Mouse (Mus musculus) heart, embryonic 12.5 days (tissue): Measurements from ENCODE around the gene Endou. TPM values are rescaled to one million over a fixed set of nuclear protein-coding genes. Genes with fewer than 3 reads are reported as not detected.

Experiments used
- ATAC-seq: fragments of 200-750 bp; cut with Nextera tagmentation; 2 replicates; pipeline ENCODE4 v1.8.0; 2017; ENCODE audit warnings: moderate TSS enrichment, moderate library complexity; ENCODE audit not compliant: insufficient number of reproducible peaks, low FRiP score
- H3K27ac ChIP-seq: fragments of 300-500 bp; sonication (generic); 2 replicates; pipeline ENCODE4 v1.5.1; 2016; ENCODE audit warnings: mild to moderate bottlenecking, moderate library complexity; ENCODE audit not compliant: poor library complexity, severe bottlenecking
- H3K27me3 ChIP-seq: fragments of 300-500 bp; sonication (generic); replicated peaks from 2 replicates; pipeline ENCODE4 v1.6.1; 2016; ENCODE audit warnings: mild to moderate bottlenecking, moderate library complexity
- H3K36me3 ChIP-seq: fragments of 300-500 bp; sonication (generic); 2 replicates; pipeline ENCODE4 v1.6.1; 2016; ENCODE audit warnings: mild to moderate bottlenecking, moderate library complexity
- H3K4me1 ChIP-seq: fragments of 300-500 bp; sonication (generic); replicated peaks from 2 replicates; pipeline ENCODE4 v1.6.1; 2016; ENCODE audit warnings: mild to moderate bottlenecking
- H3K4me2 ChIP-seq: fragments of 300-500 bp; sonication (generic); 2 replicates; pipeline ENCODE4 v1.6.1; 2016; ENCODE audit warnings: mild to moderate bottlenecking, moderate library complexity
- H3K4me3 ChIP-seq: fragments of 300-500 bp; sonication (generic); 2 replicates; pipeline ENCODE4 v1.5.1; 2016; ENCODE audit warnings: mild to moderate bottlenecking
- H3K9ac ChIP-seq: fragments of 300-500 bp; sonication (generic); 2 replicates; pipeline ENCODE4 v1.6.1; 2016; ENCODE audit warnings: mild to moderate bottlenecking, moderate library complexity
- H3K9me3 ChIP-seq: fragments of 300-500 bp; sonication (generic); replicated peaks from 2 replicates; pipeline ENCODE4 v1.6.1; 2016; ENCODE audit warnings: mild to moderate bottlenecking, moderate library complexity
- WGBS: fragments of 180-500 bp; shearing (Covaris S2); methylation state at CpG from one replicate; pipeline ENCODE4 v1.1.7; 2016; 5-methylcytosine and 5-hydroxymethylcytosine counted together
- polyA plus RNA-seq: library from polyadenylated mRNA; unstranded; fragments of >200 nt; fragmentation: Nextera tagmentation; extraction: Ambion mirVana; gene quantifications from 2 replicates; pipeline ENCODE4 v1.2.1, GENCODE M21; 2016

Endou gene
- polyA plus RNA-seq, 1 experiment from 2014 or later = 0.14 TPM

GRCm38 (mm10) chr15:97719494-97719893 is 11.6 kb downstream of the Endou start:
- 0 out of 2 replicates have a peak, but pooled peaks cover 4% of the 10 kb centered on the region for H3K9me3 ChIP-seq
- H3K4me2 ChIP-seq = no peak overlapping the region
- no peak for ATAC-seq
- no peaks in the 10 kb centered on the region for H3K36me3 ChIP-seq
- H3K27ac ChIP-seq = no peak overlapping the region; the same call in 1 of the 2 replicates
- 91% methylated on average over 12 of the region's 12 CpGs for WGBS
- peaks cover 15% of the 10 kb centered on the region for H3K4me1 ChIP-seq
- H3K27me3 ChIP-seq = no peaks in the 10 kb centered on the region
- H3K4me3 ChIP-seq = no peak overlapping the region
- H3K9ac ChIP-seq = no peak overlapping the region

GRCm38 (mm10) chr15:97718535-97719155 is 12.5 kb downstream of the Endou start:
- H3K36me3 ChIP-seq = no peaks in the 10 kb centered on the region
- H3K4me2 ChIP-seq = no peak overlapping the region
- 75% methylated on average over 8 of the region's 8 CpGs for whole genome bisulfite sequencing
- 0 out of 2 replicates have a peak, but pooled peaks cover 4% of the 10 kb centered on the region for H3K9me3 ChIP-seq
- no peaks in the 10 kb centered on the region for H3K27me3 ChIP-seq
- peaks cover 20% of the 10 kb centered on the region for H3K4me1 ChIP-seq
- H3K9ac ChIP-seq = no peak overlapping the region
- no peak overlapping the region for H3K27ac ChIP-seq
- no peak overlapping the region for H3K4me3 ChIP-seq
- ATAC-seq = no peak

- Histone ChIP-seq H3K36me3 (no peaks in the 10 kb centered on the region), H3K4me2 (no peak overlapping the region), H3K27me3 (no peaks in the 10 kb centered on the region), H3K9ac (no peak overlapping the region), H3K9me3 (0 out of 2 replicates have a peak, but pooled peaks cover 4% of the 10 kb centered on the region), H3K27ac (no peak overlapping the region), H3K4me3 (no peak overlapping the region), H3K4me1 (peaks cover 22% of the 10 kb centered on the region)
- 26% methylated on average over 12 of the region's 12 CpGs for WGBS
- ATAC-seq = no peak
Observed at GRCm38 (mm10) chr15:97717861-97718534, 13.1 kb downstream of the Endou start.

GRCm38 (mm10) chr15:97716782-97717181 is 14.4 kb downstream of the Endou start:
- Histone ChIP-seq H3K27ac (no peak overlapping the region), H3K27me3 (no peaks in the 10 kb centered on the region), H3K4me2 (no peak overlapping the region), H3K4me3 (no peak overlapping the region), H3K9ac (no peak overlapping the region), H3K36me3 (no peaks in the 10 kb centered on the region), H3K9me3 (0 out of 2 replicates have a peak, but pooled peaks cover 4% of the 10 kb centered on the region), H3K4me1 (peaks cover 27% of the 10 kb centered on the region)
- WGBS = 52% methylated on average over 11 of the region's 11 CpGs
- ATAC-seq = no peak

- Histone ChIP-seq H3K27ac (no peak overlapping the region), H3K4me1 (peaks cover 23% of the 10 kb centered on the region), H3K4me3 (no peak overlapping the region), H3K36me3 (no peaks in the 10 kb centered on the region), H3K4me2 (no peak overlapping the region), H3K9me3 (0 out of 2 replicates have a peak, but pooled peaks cover 4% of the 10 kb centered on the region), H3K27me3 (no peaks in the 10 kb centered on the region), H3K9ac (no peak overlapping the region)
- no peak for ATAC-seq
- WGBS = 86% methylated on average over 1 of the region's 1 CpGs
Observed at GRCm38 (mm10) chr15:97715734-97716133, 15.4 kb downstream of the Endou start.

DNA sequence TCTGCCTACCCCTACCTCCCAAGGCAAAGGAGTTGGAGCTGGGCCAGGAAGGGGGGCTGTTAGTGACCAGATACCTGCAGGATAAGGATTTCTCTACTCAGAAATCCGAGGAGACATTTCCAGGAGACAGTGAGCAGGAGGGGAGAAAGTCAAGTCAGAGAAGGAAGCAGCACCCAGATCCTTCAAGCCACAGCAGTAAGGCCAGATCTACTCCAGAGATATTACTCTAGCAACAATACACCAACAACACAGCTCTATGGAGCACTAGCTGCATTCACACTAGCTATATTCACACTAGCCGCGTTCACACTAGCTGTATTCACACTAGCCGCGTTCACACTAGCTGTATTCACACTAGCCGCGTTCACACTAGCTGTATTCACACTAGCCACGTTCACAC is 16.1 kb downstream of the Endou start:
- H3K4me2 ChIP-seq = no peak overlapping the region
- H3K4me3 ChIP-seq = no peak overlapping the region
- peaks cover 16% of the 10 kb centered on the region for H3K4me1 ChIP-seq
- H3K27ac ChIP-seq = no peak overlapping the region
- H3K36me3 ChIP-seq = no peaks in the 10 kb centered on the region
- H3K9me3 ChIP-seq = 0 out of 2 replicates have a peak, but pooled peaks cover 4% of the 10 kb centered on the region
- ATAC-seq = no peak
- H3K9ac ChIP-seq = no peak overlapping the region
- H3K27me3 ChIP-seq = no peaks in the 10 kb centered on the region
- WGBS = 82% methylated on average over 8 of the region's 8 CpGs

DNA sequence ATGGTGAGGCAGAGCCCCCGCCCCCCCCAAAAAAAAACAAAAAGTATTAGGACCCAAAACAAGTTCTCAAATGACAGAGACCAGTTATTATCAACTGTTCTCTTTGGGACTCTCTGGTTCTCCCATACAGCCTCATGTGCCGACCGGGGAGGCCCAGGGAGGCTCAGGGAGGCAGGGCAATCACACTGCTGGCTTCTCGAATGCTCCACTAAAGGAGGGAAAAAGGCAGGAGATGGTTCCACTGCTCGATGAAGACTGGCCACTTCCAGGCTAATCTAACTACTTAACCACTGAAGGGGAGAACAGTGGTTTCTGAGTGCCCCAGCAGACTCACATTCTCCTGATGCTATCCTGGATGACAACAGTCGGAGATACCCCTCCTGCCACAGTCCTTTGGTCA is 18.6 kb downstream of the Endou start:
- H3K36me3 ChIP-seq = no peaks in the 10 kb centered on the region
- peaks cover 12% of the 10 kb centered on the region; the same call in 1 of the 2 replicates for H3K4me1 ChIP-seq
- 0 out of 2 replicates have a peak, but pooled peaks cover 4% of the 10 kb centered on the region for H3K9me3 ChIP-seq
- ATAC-seq = no peak
- H3K4me2 ChIP-seq = no peak overlapping the region
- H3K27ac ChIP-seq = no peak overlapping the region
- 58% methylated on average over 6 of the region's 6 CpGs for WGBS
- no peak overlapping the region for H3K4me3 ChIP-seq
- no peak overlapping the region for H3K9ac ChIP-seq
- no peaks in the 10 kb centered on the region for H3K27me3 ChIP-seq

DNA sequence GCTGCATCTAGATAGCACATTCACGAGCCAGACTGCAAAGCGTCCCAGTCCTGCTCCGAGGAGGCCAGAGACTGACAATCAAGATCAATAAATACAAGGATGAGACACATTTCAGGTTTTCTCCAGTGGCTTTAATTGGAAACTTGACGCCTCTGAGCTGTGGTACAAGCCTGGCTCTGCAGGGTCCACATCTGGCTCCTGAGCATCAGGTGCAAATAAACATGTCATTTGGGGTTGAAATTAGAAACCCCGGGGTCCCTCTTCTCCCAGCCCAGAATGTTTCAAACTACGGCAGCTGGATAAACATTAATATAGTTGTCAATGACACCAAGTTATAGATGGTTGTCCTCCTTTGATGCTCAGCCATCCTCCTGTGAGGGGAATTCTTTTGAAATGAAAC is 20.2 kb downstream of the Endou start:
- WGBS = 76% methylated on average over 6 of the region's 6 CpGs
- Histone ChIP-seq H3K4me3 (no peak overlapping the region), H3K9ac (no peak overlapping the region), H3K27me3 (no peaks in the 10 kb centered on the region), H3K4me1 (peaks cover 15% of the 10 kb centered on the region), H3K9me3 (0 out of 2 replicates have a peak, but pooled peaks cover 4% of the 10 kb centered on the region), H3K36me3 (no peaks in the 10 kb centered on the region), H3K27ac (no peak overlapping the region), H3K4me2 (no peak overlapping the region)
- no peak for ATAC-seq

- ATAC-seq = peak; percentile 89
- Histone ChIP-seq H3K4me2 (peak within 1 kb of the TSS; percentile 89), H3K9me3 (no peaks in the 10 kb centered on the region), H3K4me3 (peak within 1 kb of the TSS; percentile 95), H3K27me3 (no peaks in the 10 kb centered on the region), H3K4me1 (peaks cover 13% of the 10 kb centered on the region), H3K27ac (peak within 1 kb of the TSS; percentile 19; the same call in 1 of the 2 replicates), H3K36me3 (peaks cover 25% of the 10 kb centered on the region), H3K9ac (peak within 1 kb of the TSS; percentile 98)
- WGBS = under 1% methylated on average over 71 of the region's 71 CpGs
Observed at GRCm38 (mm10) chr15:97705211-97706050, 25.7 kb downstream of the Endou start, which contains the start of gene Rpap3. Gene Rpap3, minus strand, starts transcription at chr15:97705825.

DNA sequence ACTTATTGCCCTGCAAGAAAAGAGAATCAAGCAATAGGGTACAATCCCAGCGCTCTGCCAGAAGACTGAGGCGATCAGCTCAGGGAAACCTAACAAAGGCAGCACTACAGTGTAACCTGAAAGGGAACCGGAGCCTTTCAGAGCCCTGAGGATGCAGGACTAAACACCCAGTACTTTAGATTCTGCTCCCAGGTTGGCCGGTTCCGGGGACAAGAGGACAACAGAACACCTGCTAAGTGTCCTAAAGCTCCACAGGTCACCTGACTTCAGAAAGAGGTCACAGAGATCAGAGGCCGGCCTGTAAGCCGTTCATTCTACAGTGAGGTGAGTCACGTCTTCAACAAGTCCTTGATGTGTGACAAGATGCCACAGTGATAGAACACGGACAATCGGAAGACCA is 34.5 kb downstream of the Endou start:
- Histone ChIP-seq H3K9ac (no peak overlapping the region), H3K4me1 (no peaks in the 10 kb centered on the region), H3K4me2 (no peak overlapping the region), H3K27me3 (no peaks in the 10 kb centered on the region), H3K27ac (no peak overlapping the region), H3K9me3 (no peaks in the 10 kb centered on the region), H3K4me3 (no peak overlapping the region), H3K36me3 (peaks cover 90% of the 10 kb centered on the region)
- no peak for ATAC-seq
- WGBS = 89% methylated on average over 10 of the region's 10 CpGs

- ATAC-seq = no peak
- WGBS = 93% methylated on average over 5 of the region's 5 CpGs
- Histone ChIP-seq H3K9me3 (no peaks in the 10 kb centered on the region), H3K4me3 (no peak overlapping the region), H3K27me3 (no peaks in the 10 kb centered on the region), H3K27ac (no peak overlapping the region), H3K36me3 (peaks cover 84% of the 10 kb centered on the region), H3K4me1 (no peaks in the 10 kb centered on the region), H3K4me2 (no peak overlapping the region), H3K9ac (no peak overlapping the region)
Observed at GRCm38 (mm10) chr15:97693411-97693810, 37.7 kb downstream of the Endou start.
